Mouse (Mus musculus) liver, embryonic 16.5 days (tissue): ENCODE measurements around the gene 4930539E08Rik. TPM values are rescaled to one million over a fixed set of nuclear protein-coding genes. Genes with fewer than 3 reads are reported as not detected.

Experiments
- ATAC-seq: fragments of 200-750 bp; cut with Nextera tagmentation; 2 replicates; pipeline ENCODE4 v1.8.0; 2017; ENCODE audit warnings: low read depth, mild to moderate bottlenecking, moderate number of reproducible peaks, moderate library complexity
- H3K27ac ChIP-seq: fragments of 300-500 bp; sonication (generic); 2 replicates; pipeline ENCODE4 v1.5.1; 2014; ENCODE audit warnings: mild to moderate bottlenecking, low read length
- H3K27me3 ChIP-seq: fragments of 300-500 bp; sonication (generic); 2 replicates; pipeline ENCODE4 v1.6.1; 2014; ENCODE audit warnings: low read depth, low read length, mixed read lengths; ENCODE audit not compliant: control insufficient read depth, insufficient read depth
- H3K36me3 ChIP-seq: fragments of 300-500 bp; sonication (generic); 2 replicates; pipeline ENCODE4 v1.6.1; 2014; ENCODE audit warnings: mild to moderate bottlenecking; ENCODE audit not compliant: control insufficient read depth, insufficient read depth
- H3K4me1 ChIP-seq: fragments of 300-500 bp; sonication (generic); 2 replicates; pipeline ENCODE4 v1.6.1; 2014; ENCODE audit warnings: low read depth, low read length, mixed read lengths; ENCODE audit not compliant: control insufficient read depth
- H3K4me2 ChIP-seq: fragments of 300-500 bp; sonication (generic); 2 replicates; pipeline ENCODE4 v1.6.1; 2014; ENCODE audit warnings: low read depth, low read length, mixed read lengths
- H3K4me3 ChIP-seq: fragments of 300-500 bp; sonication (generic); 2 replicates; pipeline ENCODE4 v1.5.1; 2014; ENCODE audit warnings: low read depth, mild to moderate bottlenecking, low read length
- H3K9ac ChIP-seq: fragments of 300-500 bp; sonication (generic); 2 replicates; pipeline ENCODE4 v1.6.1; 2014; ENCODE audit warnings: low read depth, low read length
- H3K9me3 ChIP-seq: fragments of 300-500 bp; sonication (generic); replicated peaks from 2 replicates; pipeline ENCODE4 v1.6.1; 2016; ENCODE audit warnings: low read length; ENCODE audit not compliant: control insufficient read depth
- WGBS: fragments of 180-500 bp; shearing (Covaris S2); extraction: QIAGEN DNeasy Blood & Tissue Kit; methylation state at CpG from one replicate; pipeline ENCODE4 v1.1.7; 2014; ENCODE audit not compliant: insufficient replicate concordance; 5-methylcytosine and 5-hydroxymethylcytosine counted together
- polyA plus RNA-seq: library from polyadenylated mRNA; unstranded; fragments of >200 nt; fragmentation: Nextera tagmentation; extraction: Ambion mirVana; gene quantifications from 2 replicates; pipeline ENCODE4 v1.2.1, GENCODE M21; 2015

The 4930539E08Rik gene
- polyA plus RNA-seq, 1 experiment from 2014 or later = not detected

GRCm38 (mm10) chr17:28863926-28864325 lies 51.2 kb downstream of the 4930539E08Rik start:
- Histone ChIP-seq H3K4me1 (no peaks in the 10 kb centered on the region), H3K27ac (no peak overlapping the region), H3K9ac (no peak overlapping the region), H3K4me2 (no peak overlapping the region), H3K4me3 (no peak overlapping the region), H3K36me3 (no peaks in the 10 kb centered on the region), H3K9me3 (no peaks in the 10 kb centered on the region), H3K27me3 (no peaks in the 10 kb centered on the region)
- no peak for ATAC-seq
- WGBS = 48% methylated on average over 7 of the region's 7 CpGs

DNA sequence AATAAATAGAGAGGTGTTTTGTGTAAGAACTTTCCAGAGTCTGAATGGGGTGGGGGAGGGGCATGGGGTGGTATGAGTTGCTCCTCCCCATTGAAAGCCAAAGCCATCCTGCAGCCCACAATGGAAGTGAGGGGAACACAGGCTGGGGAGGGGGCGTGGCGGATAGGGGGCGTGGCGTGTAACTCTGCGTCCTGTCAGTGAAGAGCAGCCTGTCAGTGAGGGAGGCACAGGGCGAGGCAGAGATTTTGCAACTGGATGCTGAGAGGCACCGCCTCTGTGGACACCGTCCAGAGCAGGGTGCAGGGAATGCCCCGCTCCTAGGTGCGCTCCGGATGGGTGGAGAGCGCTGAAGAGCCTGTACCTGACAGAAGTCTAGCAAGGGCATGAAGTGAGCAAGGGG lies 56.9 kb downstream of the 4930539E08Rik start, which contains the start of gene Pnpla1:
Gene Pnpla1 (plus strand): TSS at position 207 of the 400 bp plus-strand sequence.
- H3K27me3 ChIP-seq = no peaks in the 10 kb centered on the region
- WGBS = 33% methylated on average over 12 of the region's 12 CpGs
- ATAC-seq = no peak
- no peaks in the 10 kb centered on the region for H3K36me3 ChIP-seq
- no peak within 1 kb of the TSS for H3K27ac ChIP-seq
- no peak within 1 kb of the TSS for H3K4me2 ChIP-seq
- no peaks in the 10 kb centered on the region for H3K4me1 ChIP-seq
- no peaks in the 10 kb centered on the region for H3K9me3 ChIP-seq
- no peak within 1 kb of the TSS for H3K4me3 ChIP-seq
- H3K9ac ChIP-seq = no peak within 1 kb of the TSS

DNA sequence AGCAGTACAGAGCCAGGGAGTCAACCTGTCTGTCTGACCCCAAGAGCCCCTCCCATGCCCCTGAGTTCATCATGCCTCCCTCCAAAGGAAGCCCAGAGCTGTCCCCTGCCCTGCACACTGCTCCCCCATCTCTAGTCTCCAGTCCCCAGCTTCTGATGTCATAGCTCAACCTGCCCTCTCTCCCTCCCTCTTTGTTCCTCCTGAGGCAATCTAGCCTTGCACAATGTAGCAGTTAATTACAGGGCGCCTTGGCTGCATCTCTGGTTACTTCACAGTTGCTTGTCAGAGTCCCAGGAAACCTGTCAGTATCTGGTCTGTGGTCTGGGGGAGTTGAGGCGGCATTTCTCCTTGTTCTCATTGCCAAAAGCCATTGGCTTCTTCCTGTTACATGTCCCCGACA lies 59.1 kb downstream of the 4930539E08Rik start:
- Histone ChIP-seq H3K36me3 (no peaks in the 10 kb centered on the region), H3K4me3 (no peak overlapping the region), H3K4me2 (no peak overlapping the region), H3K9ac (no peak overlapping the region), H3K27ac (no peak overlapping the region), H3K27me3 (no peaks in the 10 kb centered on the region), H3K9me3 (no peaks in the 10 kb centered on the region), H3K4me1 (no peaks in the 10 kb centered on the region)
- ATAC-seq = 0 out of 2 replicates have a peak, but pooled peaks have one; percentile 9
- WGBS = 37% methylated on average over 3 of the region's 3 CpGs

GRCm38 (mm10) chr17:28855166-28855885 lies 59.8 kb downstream of the 4930539E08Rik start:
- no peak overlapping the region for H3K4me3 ChIP-seq
- 52% methylated on average over 9 of the region's 9 CpGs for WGBS
- H3K27ac ChIP-seq = no peak overlapping the region
- no peaks in the 10 kb centered on the region for H3K36me3 ChIP-seq
- H3K9me3 ChIP-seq = no peaks in the 10 kb centered on the region
- no peak overlapping the region for H3K9ac ChIP-seq
- H3K27me3 ChIP-seq = no peaks in the 10 kb centered on the region
- no peak for ATAC-seq
- H3K4me2 ChIP-seq = no peak overlapping the region
- no peaks in the 10 kb centered on the region for H3K4me1 ChIP-seq

GRCm38 (mm10) chr17:28854377-28854776 lies 60.7 kb downstream of the 4930539E08Rik start:
- no peaks in the 10 kb centered on the region for H3K36me3 ChIP-seq
- H3K4me2 ChIP-seq = no peak overlapping the region
- H3K27me3 ChIP-seq = no peaks in the 10 kb centered on the region
- no peak overlapping the region for H3K4me3 ChIP-seq
- H3K9ac ChIP-seq = no peak overlapping the region
- WGBS = 57% methylated on average over 7 of the region's 7 CpGs
- no peak overlapping the region for H3K27ac ChIP-seq
- H3K4me1 ChIP-seq = no peaks in the 10 kb centered on the region
- H3K9me3 ChIP-seq = no peaks in the 10 kb centered on the region
- ATAC-seq = no peak

DNA sequence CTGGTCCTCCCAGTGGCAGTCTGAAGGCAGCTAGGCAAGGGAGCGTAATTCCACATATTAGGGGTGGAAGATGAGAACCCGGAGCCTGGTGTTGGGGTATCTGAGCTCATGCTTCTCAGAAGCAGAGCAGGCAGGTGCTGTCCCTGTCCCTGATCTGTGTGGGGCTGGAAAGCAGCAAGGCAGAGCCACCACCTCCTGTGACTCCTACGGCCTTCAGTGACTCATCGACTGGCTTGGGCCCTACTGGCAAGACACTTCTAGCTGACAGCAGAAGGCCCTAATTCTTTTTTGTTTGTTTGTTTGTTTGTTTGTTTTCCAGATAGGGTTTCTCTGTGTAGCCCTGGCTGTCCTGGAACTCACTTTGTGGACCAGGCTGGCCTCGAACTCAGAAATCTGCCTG lies 64.6 kb downstream of the 4930539E08Rik start:
- peaks cover 8% of the 10 kb centered on the region for H3K4me1 ChIP-seq
- 77% methylated on average over 5 of the region's 5 CpGs for WGBS

GRCm38 (mm10) chr17:28846974-28847617 lies 68.0 kb downstream of the 4930539E08Rik start:
- no peaks in the 10 kb centered on the region for H3K36me3 ChIP-seq
- H3K4me1 ChIP-seq = peaks cover 8% of the 10 kb centered on the region
- 19% methylated on average over 11 of the region's 11 CpGs for whole genome bisulfite sequencing
- peak; percentile 72 for ATAC-seq
- H3K4me3 ChIP-seq = no peak overlapping the region
- H3K27ac ChIP-seq = no peak overlapping the region
- no peaks in the 10 kb centered on the region for H3K27me3 ChIP-seq
- H3K9me3 ChIP-seq = no peaks in the 10 kb centered on the region
- peak overlapping the region; percentile 24; the same call in 1 of the 2 replicates for H3K9ac ChIP-seq
- H3K4me2 ChIP-seq = no peak overlapping the region

More for the DNA sequence above, 64.6 kb downstream of the 4930539E08Rik start:
- H3K9me3 ChIP-seq = no peaks in the 10 kb centered on the region
- H3K9ac ChIP-seq = no peak overlapping the region
- H3K4me3 ChIP-seq = no peak overlapping the region
- ATAC-seq = no peak
- no peaks in the 10 kb centered on the region for H3K27me3 ChIP-seq
- no peak overlapping the region for H3K27ac ChIP-seq
- no peaks in the 10 kb centered on the region for H3K36me3 ChIP-seq
- no peak overlapping the region for H3K4me2 ChIP-seq
